Mouse (Mus musculus): ENCODE results near the gene Gm20547.

GRCm38 (mm10) chr17:34924258-34924657 lies 42.4 kb upstream of the Gm20547 start:
- TF ChIP-seq CTCF (IDR thresholded peaks at IDR 0.05; ENCODE audit: low read depth): no peak
- no peak for TF ChIP-seq EP300 (IDR thresholded peaks at IDR 0.05; ENCODE audit: low read depth)
